Mouse (Mus musculus): ENCODE results near the gene Zan.
"Not testable (repeated sequence)": the region's sequence is repeated elsewhere in the genome, so short reads cannot be mapped to it uniquely, and the experiment has no call there.

The Zan gene

DNA sequence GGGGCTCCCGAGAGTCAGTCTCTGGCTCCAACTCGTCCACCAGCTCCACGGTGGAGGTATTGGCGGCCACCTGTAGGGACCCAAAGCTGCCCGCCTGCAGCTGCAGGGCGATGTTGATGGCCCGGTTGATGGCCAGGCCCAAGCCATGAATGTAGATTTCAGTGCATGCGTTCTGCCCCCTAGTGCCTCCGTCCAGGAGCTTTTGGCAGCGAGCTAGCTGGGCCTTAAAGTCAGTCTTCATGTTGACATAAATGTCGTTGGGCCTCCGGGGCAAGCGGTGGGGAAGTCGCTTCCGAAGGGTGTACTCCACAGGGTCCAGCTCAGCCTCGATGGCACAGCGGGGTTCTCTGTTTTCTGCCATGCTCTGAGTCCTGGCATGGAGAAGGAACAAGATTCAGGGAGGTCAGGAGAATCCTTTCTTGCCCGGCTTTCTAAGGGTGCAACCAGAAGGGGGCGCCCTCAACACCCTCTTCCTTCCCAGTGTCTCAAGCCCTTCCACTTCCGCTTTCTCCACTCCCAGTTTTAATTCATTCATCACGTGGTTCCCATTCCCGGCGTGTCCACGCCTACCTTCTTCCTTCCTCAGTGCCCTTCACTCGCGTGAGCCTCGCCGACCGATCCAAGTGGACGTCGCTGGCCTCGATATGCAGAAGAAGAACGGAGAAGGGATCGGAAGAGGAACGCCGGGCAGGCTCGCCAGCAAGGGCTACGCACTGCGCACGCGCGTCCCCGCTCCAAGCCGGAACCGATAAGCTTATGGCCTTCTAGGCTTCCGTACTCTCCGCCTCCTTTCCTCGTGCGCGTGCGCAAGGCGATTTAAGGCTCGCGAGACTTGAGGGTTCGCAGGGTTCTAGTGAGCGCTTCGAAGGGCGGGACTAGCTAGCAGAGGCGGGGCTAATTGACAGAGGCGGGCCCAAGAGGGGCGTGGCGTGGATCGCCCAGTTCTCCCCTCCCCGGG, 25.1 kb upstream of the Zan start, which contains the start of gene Pop7:
Gene Pop7 (minus strand): TSS at position 810 of the 958 bp plus-strand sequence.
- DNase-seq (ENCODE audit: low spot score), result peak; percentile 100

DNA sequence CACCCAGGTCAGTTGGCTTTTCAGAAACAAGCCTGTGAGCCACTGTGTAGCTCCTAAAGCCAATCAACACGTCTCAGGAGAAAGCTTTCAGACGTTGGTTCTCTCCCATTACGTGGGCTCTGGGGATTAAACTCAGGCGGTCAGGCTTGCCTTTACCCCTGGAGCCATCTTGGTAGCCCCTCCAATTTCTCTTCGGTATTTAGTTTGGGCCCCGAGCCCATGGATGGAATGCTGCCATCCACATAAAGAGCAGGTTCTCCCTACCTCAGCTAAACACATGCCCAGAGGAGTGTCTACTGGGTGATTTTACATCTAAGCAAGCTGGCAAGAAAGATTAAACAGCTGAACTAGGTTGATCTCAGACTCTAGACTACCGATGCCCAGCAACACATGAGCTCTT, 23.3 kb upstream of the Zan start:
- no peak for DNase-seq (ENCODE audit: low spot score)

DNA sequence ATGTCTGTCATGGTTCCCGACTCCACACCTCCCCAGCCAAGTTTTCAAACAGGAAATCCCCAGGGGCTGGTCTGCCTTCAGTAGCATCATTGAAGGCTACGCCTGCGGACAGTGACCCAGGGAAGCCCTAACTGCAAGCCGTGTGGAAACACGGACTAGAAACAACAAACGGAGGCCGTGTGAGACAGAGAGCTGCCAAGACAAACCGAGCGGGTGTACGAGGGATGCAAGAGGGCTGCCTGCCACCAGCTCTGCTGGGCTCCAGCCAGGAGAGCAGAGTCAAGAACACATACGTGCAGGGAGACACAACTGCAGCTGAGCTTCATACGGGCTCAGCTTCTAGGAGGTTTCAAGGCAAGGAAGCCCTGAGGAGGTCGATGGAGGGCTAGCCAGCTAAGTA, 17.0 kb upstream of the Zan start:
- no peak for DNase-seq (ENCODE audit: low spot score)

DNA sequence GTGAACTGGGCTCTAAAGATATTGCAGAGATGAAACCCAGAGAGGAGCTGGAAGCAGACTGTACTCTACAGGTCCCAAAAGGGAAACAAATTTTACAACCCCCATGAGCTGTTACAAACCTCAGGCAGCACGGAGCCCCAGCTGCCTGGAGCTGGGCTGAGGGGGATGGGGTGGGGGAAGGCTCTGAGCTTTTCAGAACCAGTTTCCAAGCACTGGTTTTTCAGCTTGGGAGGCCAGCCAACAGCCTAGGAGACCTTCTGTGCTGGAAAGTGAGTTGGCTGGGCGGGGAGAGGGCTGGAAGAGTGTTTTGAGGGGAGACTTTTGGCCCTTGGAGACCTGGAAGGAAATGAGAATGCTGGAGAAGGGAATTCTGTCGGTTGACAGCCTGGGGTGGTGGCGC, 14.7 kb upstream of the Zan start:
- DNase-seq (ENCODE audit: low spot score), result peak; percentile 37

DNA sequence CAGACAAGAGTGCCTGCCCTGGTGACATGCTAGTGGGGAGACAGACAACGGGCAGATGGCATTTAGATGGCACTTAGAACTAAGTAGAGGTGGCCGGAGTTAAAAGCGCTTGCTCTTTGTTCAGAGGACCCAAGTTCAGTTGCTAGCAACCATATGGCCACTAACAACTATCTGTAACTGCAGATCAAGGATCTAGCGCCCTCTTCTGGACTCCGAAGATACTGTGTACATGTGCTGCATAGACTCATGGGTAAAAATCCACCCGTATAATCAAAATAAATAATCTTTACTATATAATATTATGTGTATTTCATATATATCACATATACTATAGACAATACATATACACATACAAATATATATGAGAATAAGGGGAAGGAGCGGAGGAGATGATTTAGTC, 10.8 kb upstream of the Zan start:
- no peak for DNase-seq (ENCODE audit: low spot score)

DNA sequence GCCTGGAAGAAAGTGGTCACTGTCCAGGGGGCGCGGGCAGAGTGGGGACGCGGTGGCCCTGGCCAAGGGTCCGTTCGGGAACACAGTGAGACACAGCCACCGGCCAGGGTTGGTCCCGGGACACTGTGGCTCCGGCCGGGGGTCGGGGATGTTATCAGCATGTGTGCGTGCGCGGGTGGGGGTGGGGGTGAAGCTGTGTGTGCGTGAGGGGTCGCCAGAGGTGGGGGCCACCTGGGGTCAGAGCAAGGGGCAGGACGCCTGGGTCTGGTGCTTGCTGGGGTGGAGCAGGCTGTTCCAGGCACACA, 8.9 kb upstream of the Zan start:
- no peak for DNase-seq (ENCODE audit: low spot score)

DNA sequence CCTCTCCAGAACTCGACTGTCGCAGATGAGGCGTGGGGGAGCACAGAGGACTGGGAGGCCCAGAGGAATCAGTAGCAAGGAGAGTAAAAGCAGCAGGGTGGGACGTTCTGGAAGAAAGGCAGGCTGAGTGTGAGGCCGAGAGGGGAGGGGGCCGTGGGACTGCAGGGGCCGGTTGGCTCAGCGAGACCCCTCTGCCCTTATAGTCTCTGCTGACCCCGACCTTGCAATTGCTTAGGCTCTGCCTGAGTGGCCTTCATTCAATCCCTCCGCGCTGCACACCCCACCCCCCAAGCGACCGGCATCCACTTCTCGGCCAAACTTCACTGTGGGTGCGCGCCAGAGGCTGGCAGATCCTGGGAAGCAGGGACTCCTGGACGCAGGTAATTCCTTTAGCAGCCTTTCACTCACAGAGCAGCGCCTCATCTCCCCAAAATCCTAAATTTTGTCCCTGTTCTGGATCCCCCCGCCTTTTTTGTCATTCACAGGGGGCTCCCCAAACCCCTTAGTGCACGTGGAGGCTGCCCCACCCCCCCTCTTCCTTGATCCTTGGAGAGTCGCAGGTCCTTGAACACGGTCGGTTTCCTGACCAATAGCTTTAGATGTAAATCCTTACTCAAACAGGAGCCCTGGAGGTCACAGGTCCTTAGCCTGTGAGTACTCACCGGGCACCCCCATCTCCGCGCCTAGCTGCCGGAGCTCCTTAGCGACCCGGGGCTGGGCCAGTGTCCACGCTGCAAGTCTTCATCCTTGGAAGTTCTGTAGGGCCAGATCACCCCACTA, 8.4 kb upstream of the Zan start:
- DNase-seq (ENCODE audit: low spot score), result no peak

DNA sequence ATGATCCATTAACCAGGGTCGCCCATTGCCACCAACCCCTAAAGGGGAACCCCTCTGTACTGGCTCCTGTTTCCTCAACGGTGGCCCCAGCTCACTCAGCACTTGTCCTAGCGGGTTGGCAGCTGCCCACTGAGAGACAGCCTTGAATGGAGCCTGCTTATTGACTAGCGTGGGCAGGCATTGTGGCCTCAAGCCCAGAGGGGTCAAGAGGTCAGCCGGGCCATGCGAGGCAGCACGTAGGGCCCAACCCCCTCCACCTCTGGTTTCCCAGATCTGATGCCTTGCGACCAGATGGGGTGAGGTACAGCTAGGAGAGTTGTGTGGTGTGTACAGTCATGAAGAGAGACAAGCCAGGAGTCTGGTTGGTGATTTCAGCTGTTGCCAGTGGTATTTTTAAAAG, 5.0 kb upstream of the Zan start:
- DNase-seq (ENCODE audit: low spot score), result peak; percentile 31

DNA sequence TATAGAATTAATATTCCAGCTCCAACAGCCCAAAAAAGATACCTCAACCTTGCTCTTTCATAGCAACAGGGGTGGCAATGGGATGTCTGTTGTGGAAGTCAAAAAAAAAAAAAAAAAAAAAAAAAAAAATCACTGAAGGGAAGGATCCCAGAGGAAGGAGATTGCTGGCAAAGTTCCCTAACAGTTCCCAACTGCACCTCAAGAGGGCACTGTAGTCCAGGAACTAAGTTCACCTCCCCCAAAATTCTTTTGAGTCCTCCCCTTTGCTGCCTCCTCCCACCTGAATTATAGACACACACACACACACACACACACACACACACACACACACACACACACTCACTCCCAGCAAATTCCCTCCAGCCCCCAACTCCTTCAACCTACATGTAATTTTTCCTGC, 4.3 kb upstream of the Zan start:
- peak; percentile 53 for DNase-seq (ENCODE audit: low spot score)

DNA sequence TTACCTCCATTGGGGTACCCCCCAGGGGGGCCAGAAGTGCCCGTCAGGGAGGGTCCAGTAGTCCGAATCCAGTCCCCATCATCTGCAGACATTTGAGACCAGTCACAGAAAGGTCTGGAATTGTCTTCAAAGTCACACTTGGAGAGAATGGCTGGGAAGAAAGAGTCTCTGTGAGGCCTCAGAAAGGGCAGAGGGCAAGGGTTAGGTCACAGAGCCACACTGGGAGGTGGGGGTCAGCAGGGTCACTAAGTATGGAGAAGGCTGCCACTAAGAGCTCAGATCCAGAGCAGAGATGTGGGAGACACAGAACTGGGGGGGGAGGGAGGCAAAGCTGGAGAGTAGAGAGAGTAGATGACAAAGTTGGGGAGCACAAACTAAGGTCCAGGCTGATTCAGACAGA, 2.5 kb downstream of the Zan start:
- DNase-seq (ENCODE audit: low spot score), result no peak

DNA sequence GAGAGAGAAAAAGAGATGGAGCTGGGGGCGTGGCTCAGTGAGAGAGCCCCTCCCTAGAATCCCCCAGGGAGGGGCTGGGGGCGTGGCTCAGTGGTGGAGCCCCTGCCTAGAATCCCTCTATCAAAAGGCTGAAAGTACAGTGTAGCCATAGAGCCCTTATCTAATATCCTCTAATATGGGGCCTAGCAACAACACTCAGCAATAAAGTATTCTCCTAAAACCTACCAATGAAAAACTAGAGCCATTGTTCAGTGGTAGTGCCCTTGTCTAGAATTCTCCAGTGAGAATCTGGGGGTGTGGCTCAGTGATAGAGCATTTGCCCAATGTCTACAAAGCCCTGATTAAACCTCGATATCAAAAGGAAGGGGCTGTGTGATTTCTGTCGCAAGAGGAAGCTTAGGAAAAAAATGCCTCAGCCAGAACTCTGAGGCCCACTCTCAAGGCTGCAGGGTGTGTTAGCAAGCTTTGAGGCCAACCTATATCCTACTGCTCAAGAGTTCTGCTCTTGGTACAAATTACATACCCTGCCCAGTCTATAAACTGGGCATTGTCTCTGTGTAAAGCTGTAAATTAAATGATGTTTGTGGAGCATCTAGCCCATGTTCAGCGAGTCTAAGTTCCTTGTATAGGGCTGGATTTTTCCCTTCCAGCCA, 4.5 kb downstream of the Zan start:
- no peak for DNase-seq (ENCODE audit: low spot score)

DNA sequence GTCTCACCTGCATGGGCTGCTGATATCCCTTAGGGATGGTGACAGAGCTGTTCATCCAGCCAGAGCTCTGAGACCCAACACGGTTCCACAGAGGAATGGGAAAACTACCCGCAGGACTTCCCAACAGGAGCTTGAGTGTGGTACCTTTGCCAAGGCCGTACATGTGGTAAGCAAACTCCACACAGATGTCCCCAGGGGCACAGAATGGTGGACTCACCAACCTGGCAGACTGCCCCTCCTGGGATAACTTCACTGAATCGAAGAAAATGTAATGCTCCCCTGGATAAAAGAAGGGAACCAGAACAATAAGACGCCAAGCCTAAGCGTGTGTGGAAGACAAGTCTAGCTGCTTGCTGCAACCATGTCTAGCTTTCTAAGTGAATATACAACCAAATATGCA, 9.9 kb downstream of the Zan start:
- DNase-seq (ENCODE audit: low spot score), result no peak

DNA sequence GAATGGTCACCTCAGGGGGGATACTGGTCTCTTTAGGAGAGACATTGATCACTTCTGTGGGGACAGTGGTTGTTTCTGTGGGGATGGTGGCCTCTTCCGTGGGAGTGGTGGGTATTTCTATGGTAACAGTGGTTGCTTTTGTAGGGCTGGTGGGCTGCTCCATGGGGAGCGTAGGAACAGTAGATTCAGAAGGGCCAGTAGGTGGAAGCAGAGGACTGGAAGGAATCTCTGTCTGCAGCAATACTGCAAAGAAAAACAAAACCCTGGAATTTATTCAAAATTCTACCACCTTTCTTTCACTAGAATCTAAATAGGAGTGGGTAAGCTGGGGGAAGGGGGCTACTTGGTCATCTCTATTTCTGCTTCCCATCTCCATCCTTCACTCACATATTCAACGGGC, 11.8 kb downstream of the Zan start:
- DNase-seq (ENCODE audit: low spot score), result no peak

DNA sequence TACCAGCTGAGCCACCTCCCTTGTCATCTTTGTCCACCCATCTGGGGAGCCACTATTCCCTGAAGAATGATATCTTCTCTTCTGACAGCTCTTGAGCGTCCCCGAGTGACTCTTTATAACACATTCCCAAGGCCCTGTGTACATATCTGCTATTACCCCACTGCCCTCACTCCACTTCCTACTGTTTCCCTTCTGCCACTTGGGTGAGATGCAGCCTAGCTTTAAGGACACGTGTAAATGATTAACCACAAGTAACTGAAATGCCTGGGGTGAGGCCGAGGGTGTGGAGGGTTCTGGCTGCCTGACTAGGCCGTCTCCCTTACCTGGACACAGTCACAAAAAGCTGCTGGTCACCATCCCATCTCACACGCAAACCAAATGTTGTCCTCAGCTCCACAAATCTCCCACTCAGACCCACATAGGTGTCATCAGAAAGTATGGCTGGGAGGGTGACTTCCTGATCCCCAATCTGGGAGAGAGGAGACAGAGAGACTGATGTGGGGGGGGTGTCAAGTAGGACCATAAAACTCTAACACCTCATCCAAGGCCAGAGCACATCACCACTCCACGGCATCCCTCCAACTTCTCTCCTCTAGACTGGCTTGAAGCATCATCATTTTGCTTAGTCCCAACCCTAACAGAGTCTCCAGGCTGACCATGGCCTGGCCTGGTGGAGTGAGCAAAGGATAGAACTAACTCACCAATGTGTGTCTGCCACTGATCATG, 20.8 kb downstream of the Zan start:
- DNase-seq (ENCODE audit: low spot score), result no peak

DNA sequence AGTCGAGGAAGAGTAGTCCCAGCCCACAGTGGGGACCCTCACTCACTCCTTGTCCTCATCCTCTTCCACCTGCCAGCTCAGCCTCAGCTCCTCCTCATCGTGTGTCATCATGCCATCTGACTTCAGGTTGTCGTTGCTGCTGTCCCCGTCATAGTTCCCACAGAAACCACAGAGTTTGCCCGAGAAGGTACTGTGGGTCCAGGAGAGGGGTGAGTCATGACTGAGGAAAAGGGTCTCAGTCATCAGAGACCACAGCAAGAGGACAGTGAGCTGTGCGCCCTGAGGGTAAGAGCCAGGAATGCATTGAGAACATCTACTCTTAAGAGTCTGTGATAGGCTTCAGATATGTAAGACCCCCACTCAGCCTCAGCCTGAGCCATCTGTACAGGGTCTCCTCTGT, 21.7 kb downstream of the Zan start:
- no peak for DNase-seq (ENCODE audit: low spot score)

DNA sequence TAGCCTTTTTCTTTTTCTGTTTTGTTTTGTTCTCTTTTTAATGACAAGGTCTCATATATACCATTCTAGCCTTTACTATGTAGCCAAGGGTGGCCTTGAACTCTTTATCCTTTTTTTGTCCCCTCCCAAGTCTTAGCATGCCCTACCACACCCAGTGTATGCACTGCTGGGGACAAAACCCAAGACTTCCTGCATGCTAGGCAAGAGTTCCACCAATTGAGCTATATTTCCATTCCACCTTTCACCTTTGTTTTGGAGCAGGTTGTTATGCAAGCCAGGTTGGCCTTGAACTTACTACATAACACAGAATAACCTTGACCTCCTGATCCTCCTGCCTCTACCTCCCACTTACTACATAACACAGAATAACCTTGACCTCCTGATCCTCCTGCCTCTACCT, 31.3 kb downstream of the Zan start:
- DNase-seq (ENCODE audit: low spot score), result no peak

DNA sequence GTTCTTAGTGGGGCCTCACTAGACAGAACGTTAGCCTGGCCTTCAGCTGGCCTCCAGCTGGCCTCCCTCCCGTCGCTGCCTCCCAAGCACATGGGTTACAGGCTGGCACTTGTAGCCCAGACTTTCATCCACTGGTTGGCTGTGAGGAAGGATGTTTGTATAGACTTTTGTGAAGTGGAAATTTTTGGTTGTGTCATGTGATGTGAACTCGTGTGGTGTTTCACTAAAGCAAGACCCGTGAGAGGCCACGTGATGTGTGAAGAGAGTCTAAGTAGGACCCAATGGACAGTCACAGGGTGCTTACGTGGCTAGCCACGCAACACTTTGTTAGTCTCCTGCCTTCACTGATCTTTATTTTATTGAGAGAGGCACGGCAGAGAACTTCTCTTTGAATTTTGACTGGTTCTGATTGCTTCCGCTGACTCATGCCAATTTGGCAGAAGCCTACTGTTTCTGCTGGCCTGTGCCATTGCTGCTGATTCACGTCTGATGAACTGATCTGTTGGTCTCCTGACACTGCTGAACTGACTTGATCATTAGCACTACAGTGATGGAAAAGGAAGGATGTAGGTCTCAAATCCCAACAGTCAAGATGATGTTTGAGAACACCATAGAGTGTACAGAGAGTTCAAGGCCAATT, 36.5 kb downstream of the Zan start:
- no peak for DNase-seq (ENCODE audit: low spot score)

DNA sequence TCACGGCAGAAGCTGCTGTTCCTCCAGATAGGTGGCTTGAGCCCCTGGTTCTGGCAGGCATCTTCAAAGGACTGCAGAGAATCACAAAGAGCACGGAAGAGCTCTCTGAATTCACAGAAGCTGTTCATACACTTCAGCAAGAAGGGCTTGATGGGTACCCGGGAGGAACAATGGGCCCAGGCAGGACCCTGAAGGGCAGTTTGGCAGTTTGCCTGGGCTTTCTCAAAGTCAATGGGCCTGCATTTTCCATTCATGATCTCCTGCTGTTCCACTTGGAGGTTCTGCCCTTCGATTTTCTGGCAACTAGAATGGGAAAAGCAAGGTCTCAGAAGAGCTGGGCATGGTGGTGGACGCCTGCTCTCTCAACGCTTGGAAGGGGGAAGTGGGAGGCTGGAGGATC, 43.0 kb downstream of the Zan start:
- DNase-seq (ENCODE audit: low spot score), result no peak

DNA sequence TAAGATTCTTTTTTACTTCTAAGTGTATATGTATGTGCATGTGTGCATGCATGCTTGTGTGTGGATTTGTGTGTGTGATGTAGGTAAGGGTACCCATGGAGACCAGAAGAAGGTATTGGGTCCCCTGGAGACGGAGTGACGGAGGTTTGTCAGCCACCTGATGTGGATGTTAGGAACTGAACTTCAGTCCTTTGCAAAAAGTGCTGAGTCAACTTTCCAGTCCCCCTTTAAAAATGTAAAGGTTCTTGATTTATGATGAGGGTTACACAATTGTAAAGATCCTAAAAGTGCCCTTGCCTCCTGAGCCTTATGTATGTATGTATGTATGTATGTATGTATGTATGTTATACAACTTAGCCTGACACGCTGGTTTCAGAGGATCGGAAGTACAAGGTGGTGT, 46.5 kb downstream of the Zan start:
- not testable (repeated sequence) for DNase-seq (ENCODE audit: low spot score)

DNA sequence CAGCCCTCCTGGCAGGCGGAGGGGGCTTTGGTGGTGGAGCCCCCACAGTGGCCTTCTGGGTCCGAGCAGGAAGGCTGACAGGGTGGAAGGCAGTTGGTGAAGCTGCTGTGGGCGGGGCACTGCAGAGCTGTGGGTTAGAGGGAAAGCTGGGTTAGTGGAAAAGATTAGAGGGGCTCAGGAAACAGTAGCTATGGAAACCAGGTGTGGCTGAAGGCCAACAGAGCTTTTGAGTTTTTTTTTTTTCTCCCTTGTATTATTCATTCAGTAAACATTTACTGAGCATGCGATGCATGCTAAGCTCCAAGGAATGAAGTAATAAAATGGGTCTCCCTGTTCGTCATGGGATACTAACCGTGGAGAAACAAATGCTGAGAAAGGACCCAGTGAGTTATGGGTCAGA, 51.2 kb downstream of the Zan start:
- no peak for DNase-seq (ENCODE audit: low spot score)

DNA sequence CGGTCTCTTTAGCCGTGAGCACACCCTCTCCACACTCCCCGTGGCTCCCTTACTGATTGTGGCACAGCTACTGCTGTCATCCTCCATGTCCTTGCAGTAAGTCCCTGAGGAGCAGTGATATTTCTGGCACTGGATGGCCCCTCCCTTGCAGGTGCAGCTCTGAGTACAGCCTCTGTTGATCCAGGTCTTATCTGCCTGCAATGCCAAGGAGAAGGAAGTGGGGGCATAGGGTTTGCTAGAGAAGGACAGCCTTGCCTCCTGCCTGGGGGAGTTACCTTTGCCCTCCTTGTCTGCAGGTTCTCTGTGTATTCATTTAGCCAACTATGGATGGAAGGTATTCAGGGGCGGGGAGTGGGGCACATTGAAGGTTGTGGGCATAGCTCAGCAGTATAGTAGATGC, 57.0 kb downstream of the Zan start:
- DNase-seq (ENCODE audit: low spot score), result no peak

DNA sequence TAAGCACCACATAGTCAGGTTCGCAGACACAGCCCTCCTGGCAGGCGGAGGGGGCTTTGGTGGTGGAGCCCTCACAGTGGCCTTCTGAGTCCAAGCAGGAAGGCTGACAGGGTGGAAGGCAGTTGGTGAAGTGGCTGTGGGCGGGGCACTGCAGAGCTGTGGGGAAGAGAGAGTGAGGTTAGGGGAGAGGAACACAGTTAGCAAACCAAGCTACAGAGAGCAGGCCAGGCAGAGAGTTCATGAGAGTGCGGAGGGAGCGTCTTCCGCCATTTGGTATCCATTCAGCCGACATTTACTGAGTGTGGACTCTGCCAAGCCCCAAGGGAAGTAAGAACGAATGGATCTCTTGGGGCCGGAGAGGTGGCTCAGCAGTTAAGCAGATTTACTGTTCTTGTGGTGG, 57.8 kb downstream of the Zan start:
- no peak for DNase-seq (ENCODE audit: low spot score)

All from testis, postnatal 14 days (tissue).